Mouse (Mus musculus) urinary bladder, adult 18-20 months (tissue): Measurements from ENCODE around the gene Cipc.

ENCODE experiments used
- DNase-seq, 2 experiments: peaks; one replicate each; pipeline ENCODE4 v3.0.0; 2022; ENCODE audit warnings: low spot score in 2 of 2, mixed read lengths in 2 of 2

The Cipc gene

DNA sequence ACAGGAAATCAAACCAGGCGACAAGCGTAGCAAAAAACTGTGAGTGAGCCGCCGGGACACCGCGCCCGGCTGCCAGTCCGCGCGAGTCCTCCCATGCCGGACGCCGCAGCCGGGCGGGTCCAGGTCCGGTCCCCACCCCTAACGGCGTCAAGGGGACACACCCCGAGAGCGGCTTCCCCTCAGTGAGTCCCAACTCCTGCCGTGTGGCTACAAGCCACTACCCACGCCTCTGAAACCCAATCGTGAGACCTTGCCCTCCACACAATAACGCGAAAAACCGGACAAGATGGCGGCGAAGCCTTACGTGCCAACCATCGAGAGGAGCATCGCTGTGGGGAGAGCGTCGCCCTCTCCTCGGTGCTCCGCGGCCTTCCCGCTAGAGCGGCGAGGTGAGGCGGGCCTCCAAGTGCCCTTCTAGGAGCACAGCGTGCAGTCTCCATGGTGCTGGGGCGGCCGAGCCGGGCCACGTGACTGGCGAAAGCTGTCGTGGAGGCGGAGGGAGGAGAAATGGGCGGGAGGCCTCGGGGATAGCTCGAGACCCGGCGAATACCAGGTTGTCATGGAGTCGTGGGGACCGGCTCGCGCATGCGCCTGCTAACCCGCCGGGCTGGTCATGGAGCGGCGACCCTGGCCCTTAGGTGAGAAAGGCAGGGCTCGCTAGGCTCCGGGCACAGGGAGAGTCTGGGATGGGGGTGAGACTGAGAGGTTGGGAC is at the start of gene Cipc:
TSS of gene Cipc (plus strand) at position 182 of the 713 bp plus-strand sequence.
- peak; percentile 92 to 98 for DNase-seq

DNA sequence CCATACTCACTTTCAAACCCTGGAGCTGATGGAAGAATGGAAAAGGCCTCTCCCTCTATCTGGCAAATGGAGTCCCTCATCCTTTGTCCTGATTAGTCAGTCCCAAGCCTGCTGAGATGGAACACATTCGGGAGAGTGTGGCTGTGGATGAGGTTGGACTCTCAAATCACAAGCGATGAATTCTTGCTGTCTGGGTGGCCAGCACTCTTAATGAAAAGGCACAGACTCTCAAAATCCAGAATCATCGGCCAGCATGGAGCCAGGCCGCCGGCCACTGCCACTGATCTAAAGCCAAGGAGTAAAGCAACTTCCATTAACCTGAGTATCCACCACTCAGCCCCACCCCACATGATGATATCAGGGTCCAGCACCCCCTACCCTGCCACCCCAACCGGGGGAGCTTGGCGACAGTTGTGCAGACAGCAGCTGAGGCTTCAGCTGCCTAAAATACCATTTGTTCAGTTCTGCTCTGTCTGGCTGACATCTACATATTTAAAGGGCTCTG is 49.0 kb upstream of the Cipc start:
- no peak for DNase-seq

GRCm38 (mm10) chr12:86898448-86898847 is 48.4 kb upstream of the Cipc start:
- DNase-seq, result no peak

DNA sequence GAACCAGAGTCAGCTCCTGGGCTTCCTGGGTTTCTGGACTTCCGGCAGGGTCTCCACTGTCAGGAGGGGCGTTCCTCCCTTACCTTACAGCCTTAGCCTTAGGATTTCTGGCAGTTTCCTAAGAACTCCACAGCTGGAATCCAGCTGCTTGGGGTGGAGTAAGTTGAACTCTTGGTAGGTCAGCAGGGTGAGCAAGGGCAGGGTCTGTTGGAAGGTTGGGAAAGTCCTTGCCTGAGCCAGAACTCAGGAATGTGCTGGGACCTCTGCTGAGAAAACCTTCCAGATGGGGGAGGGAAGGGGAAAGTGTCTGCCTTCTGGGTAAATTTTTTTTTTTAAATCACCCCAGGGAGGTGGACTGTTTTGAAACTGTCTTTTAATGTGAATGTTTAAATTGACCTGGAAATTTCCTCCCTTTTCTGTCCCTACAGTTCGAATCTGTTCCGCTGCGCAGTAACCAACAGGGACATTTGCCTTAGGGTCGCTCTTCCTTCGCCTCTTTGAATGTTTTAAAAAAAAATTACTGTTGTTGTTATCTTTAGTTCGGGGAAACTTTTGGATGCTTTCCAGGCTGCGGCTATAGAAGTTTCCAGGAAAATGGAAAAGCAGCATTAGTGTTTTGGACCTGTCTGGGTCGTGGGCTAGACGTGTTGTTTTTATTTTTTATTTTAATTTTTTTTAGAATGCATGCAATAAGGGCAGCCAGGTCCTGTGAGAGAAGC is 47.2 kb upstream of the Cipc start:
- peak in 1 of 2 experiments; percentile 61 for DNase-seq

DNA sequence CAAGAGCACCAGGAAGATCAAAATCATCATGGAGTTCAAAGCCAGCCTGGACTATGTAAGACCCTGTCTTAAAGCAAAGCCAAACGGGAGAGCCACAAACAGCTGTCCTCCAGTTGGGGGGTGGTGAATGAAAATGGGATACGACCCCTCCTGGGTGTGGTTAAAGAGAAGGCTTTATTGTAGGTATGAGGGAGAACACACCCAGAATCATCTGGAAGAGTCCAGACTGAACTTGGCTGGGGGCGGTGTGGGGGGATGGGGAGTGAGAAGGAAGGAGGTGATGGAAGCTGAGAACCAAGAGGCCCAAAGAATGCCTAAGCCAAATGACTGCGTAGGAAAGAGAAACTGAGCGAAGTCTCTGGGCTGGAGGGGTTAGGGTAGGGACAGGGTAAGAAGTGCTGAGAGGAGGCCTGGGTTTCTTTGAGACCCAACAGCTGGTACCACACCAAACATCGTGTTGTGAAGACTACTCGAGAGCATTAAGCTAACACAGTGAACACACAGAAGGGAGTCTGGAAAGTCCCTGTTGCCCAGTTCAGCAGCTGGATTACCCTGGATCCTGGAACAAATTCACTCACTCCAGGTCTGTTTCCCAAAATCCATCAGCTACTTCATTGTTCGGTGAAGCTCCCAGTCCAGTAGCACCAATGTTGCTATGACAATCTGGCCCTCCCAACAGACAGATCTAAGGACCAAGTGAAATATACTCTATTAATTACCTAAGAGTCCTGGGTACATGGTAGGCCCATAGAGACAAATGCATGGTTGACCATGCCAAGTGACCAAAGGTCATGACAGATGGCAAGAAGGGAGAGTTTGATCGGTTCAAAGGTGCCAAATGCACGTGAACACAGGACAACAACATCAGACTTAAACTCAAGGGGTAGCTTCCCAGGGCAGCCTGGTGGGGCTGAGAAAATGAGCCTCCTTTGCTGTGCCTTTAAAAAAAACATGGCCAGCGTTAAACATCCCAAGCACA is 42.7 kb upstream of the Cipc start:
- DNase-seq, result no peak

- no peak for DNase-seq
Measured at GRCm38 (mm10) chr12:86905203-86905602, 41.6 kb upstream of the Cipc start.

GRCm38 (mm10) chr12:86905876-86906275 is 41.0 kb upstream of the Cipc start:
- no peak for DNase-seq

GRCm38 (mm10) chr12:86906395-86906794 is 40.4 kb upstream of the Cipc start:
- DNase-seq, result peak; percentile 73 to 83

DNA sequence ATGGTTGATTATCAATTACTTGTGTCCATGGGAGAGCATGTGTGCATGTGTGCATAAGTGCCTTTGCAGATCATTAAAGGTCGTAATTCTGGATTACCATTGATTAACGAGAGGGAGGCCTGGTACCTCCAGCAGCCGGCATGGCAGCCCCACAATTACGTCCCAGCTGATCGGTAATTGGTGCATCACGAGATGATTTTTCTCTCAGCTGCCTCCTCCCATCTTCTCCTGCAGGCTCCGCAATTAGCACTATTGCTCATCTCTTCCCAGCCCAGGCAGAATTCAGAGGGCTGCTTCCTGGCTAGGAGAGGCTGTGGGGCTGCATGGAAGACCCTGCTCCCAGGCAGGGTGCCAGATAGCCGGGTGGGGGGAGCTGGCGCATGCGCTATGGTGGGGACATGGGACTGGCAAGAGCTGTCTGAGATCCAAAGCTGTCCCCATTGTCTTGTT is 35.3 kb upstream of the Cipc start:
- no peak for DNase-seq

GRCm38 (mm10) chr12:86912335-86913093 is 34.3 kb upstream of the Cipc start:
- no peak for DNase-seq

DNA sequence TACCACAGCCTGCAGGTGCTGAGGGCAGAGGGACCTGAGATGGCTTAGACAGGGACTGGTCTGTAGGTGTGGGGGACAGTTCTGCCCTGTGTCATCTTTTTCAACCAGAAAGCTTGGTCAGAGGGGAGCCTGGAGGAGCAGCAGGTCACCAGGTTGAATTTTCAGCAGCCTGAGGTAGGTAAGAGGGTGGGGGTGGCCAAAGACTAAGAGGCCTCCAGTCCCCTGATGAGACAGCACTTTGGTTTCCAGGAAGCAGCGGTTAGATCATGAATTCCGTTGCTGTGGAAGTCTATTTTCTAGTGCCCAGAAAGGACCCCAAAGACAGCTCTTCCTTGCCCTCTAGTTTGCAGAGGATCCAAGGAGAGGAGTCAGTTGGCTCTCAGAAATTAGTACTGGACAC is 32.5 kb upstream of the Cipc start:
- no peak for DNase-seq

- DNase-seq, result no peak
Measured at GRCm38 (mm10) chr12:86914756-86915155, 32.1 kb upstream of the Cipc start.

- DNase-seq, result no peak
Measured at GRCm38 (mm10) chr12:86915617-86916016, 31.2 kb upstream of the Cipc start.

DNA sequence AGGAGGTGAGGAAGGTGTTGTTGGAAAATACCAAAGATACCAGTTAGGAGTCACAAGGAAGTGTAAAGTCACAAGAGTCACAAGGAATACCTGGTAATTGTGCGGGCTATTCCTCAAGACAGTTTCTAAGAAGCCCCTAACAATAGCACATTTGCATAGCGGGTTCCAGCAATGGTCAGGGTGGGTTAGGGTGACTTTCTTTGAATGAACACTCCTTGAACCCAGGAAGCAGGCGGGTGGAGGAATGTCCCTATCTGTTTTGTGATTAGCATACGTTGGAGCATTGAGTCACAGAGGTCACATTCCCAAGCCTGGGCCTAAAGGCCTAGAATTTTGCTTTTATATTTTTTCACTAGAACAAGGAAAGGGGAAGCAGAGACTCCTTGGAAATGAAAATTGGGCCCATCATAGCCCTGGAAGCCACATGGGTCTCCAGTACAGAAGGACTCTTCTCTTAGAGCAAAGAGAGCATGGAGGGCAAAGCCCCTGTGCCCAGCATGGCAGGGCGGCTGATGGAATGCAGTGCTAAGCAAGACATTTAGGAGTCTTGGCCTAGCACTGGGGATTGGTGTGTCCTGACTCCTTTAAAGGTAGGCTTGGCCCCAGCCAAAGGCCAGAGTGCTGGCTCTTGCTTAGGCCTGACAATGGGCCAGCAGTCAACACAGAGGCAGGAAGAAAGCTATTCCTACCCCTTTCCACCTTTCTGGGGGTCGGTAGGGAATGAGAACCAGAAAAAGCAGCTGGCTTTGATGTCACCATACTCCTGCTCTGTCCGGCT is 29.9 kb upstream of the Cipc start:
- no peak for DNase-seq

- DNase-seq, result no peak
Measured at GRCm38 (mm10) chr12:86918361-86918967, 28.4 kb upstream of the Cipc start.

- DNase-seq, result no peak
Measured at GRCm38 (mm10) chr12:86918983-86919722, 27.7 kb upstream of the Cipc start.

- peak; percentile 67 to 77 for DNase-seq
Measured at GRCm38 (mm10) chr12:86923837-86924236, 23.0 kb upstream of the Cipc start.

DNA sequence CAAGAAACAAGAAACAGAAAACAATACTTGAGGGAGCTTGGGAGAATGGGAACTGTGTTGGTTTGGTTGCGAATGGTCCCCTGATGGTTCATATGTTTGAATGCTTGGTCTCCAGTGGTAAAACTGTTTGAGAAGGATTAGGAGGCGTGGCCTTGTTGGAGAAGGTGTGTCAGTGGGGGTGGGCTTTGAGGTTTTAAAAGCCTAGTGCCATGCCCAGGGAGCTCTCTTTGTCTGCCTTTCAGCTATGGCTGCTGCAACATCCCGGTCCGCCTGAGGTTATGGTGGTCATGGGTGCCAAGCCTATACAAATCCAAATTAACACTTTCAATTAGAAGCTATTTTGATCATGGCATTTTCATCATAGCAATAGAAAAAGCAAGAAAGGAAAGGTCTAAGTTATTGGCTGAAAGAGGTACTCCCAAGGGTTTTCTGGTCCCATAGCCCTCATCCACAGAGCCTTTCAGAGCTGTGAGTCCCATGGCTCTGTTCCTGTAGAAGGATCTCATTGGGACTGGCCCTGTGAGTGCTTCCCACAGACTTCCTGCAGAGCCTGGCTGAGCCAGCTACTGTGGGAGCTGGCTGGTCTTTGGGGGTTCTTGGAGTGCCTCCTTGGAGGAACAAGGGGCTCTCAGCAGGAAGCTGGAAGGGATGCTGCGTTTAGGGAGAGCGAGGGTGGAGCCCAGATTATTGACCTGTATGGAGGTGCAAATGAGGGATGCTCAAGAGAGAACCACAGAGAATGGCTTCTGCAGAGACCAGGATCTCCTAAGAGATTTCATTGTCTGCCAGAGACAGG is 15.7 kb upstream of the Cipc start:
- no peak for DNase-seq
